ENCODE assay signal across 15 mouse cellular contexts in the genomic region with DNA sequence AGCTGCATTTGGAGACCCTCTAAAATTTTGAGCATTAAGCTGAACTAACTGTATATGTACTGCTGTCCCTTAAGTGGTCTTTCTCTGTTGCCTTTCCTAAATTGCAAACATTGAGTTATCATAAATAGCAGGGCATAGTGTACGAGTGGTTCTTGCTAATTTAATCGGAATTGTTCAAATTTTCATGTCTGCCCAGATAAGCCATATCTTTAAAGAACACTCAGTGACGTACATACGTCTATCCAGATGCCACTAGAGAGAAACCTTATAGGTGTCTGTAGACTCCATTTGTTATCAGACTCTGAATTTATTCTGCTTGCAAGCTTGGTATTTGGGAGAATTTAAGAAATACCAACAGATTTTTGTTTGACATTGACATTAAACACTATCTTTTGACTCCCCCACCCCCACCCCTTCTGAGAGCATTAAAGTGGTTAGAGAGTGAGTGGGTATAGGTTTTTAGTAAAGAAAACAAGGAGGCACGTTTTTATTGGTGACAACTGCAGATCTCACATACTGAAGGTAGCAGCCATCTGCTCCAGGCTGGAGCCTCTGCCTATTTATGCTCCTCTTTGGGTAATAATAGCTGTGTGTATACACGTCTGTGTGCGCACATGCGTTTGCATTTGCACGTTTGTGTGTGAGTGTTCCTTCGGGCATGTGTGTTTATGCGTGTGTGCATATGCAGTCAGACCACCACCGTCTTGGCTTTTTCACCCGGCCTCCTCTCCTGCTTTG. TPM values are rescaled to one million over a fixed set of nuclear protein-coding genes. Genes with fewer than 3 reads are reported as not detected.
A peak's percentile ranks its signal among the peaks of the same experiment; 100 is the strongest.
DNase-seq lines count a peak whose midpoint lies in the region; ATAC-seq and TF ChIP-seq lines count a peak whose summit lies in the region.
"Had no signal": no experiment of that assay in that cellular context is flagged by ENCODE, and none has a peak within 500 bp of the region (broad histone marks: within the 10 kb centered on the region; RNA-seq: fewer than 3 reads in every experiment).

No protein-coding gene starts in this region.

- H3K27me3 ChIP-seq in heart, embryonic 15.5 days, result no peaks in the 10 kb centered on the region
- no peaks in the 10 kb centered on the region for H3K27me3 ChIP-seq in stomach, embryonic 15.5 days (replicated peaks)
- H3K27me3 ChIP-seq in stomach, postnatal 0 days (ENCODE audit: control insufficient read depth, insufficient read depth, low read length), result no peaks in the 10 kb centered on the region
- H3K27me3 ChIP-seq: embryonic facial prominence, embryonic 13.5 days; hindbrain, embryonic 15.5 days; limb, embryonic 15.5 days; neural tube, embryonic 12.5 days had no signal

- H3K27ac ChIP-seq in heart, embryonic 15.5 days, result peak overlapping the region; percentile 79
- no peak overlapping the region for H3K27ac ChIP-seq in stomach, embryonic 15.5 days
- H3K27ac ChIP-seq in stomach, postnatal 0 days (replicated peaks), result no peak overlapping the region
- H3K27ac ChIP-seq: embryonic facial prominence, embryonic 13.5 days; hindbrain, embryonic 15.5 days; limb, embryonic 15.5 days; neural tube, embryonic 12.5 days had no signal

- no peaks in the 10 kb centered on the region for H3K9me3 ChIP-seq in heart, embryonic 15.5 days (replicated peaks)
- no peaks in the 10 kb centered on the region for H3K9me3 ChIP-seq in stomach, embryonic 15.5 days
- 0 out of 2 replicates have a peak, but pooled peaks cover 3% of the 10 kb centered on the region for H3K9me3 ChIP-seq in stomach, postnatal 0 days (ENCODE audit: control insufficient read depth, low read length)
- H3K9me3 ChIP-seq: embryonic facial prominence, embryonic 13.5 days; hindbrain, embryonic 15.5 days; limb, embryonic 15.5 days; neural tube, embryonic 12.5 days had no signal

- ATAC-seq in heart, embryonic 15.5 days (replicated peaks; ENCODE audit: insufficient number of reproducible peaks, insufficient read depth, low FRiP score, low read depth), result no peak
- ATAC-seq in stomach, embryonic 15.5 days (ENCODE audit: insufficient read depth, low FRiP score, low read depth), result peak; percentile 74; the same call in 1 of the 2 replicates
- ATAC-seq in stomach, postnatal 0 days (ENCODE audit: low FRiP score, low TSS enrichment), result no peak
- peak; percentile 74 for ATAC-seq in erythroblast, adult 5-6 weeks (replicated peaks; ENCODE audit: low FRiP score, poor library complexity, severe bottlenecking)
- peak; percentile 74 for ATAC-seq in megakaryocyte-erythroid progenitor cell, adult 5-6 weeks (replicated peaks; ENCODE audit: low FRiP score, low TSS enrichment, poor library complexity, severe bottlenecking)
- ATAC-seq: midbrain, embryonic 16.5 days had no signal

- no peak overlapping the region for H3K4me3 ChIP-seq in heart, embryonic 15.5 days
- H3K4me3 ChIP-seq in stomach, embryonic 15.5 days (replicated peaks), result no peak overlapping the region
- no peak overlapping the region for H3K4me3 ChIP-seq in stomach, postnatal 0 days (ENCODE audit: low read depth, low read length)
- H3K4me3 ChIP-seq: embryonic facial prominence, embryonic 13.5 days; hindbrain, embryonic 15.5 days; limb, embryonic 15.5 days; neural tube, embryonic 12.5 days had no signal

- no peak for DNase-seq in heart, adult 11 months
- no peak for DNase-seq in stomach, postnatal 0 days (ENCODE audit: low spot score)
- DNase-seq in thymus, postnatal 0 days (ENCODE audit: low spot score), result no peak
- no peak for DNase-seq in ovary, postnatal 10 days (ENCODE audit: low spot score)
- DNase-seq: cerebellum, postnatal 25 days; kidney, adult 8-10 months had no signal

- no peak for TF ChIP-seq CTCF in stomach, postnatal 0 days (IDR thresholded peaks at IDR 0.05; ENCODE audit: low read depth)

- H3K4me2 ChIP-seq in heart, embryonic 15.5 days, result no peak overlapping the region
- H3K4me2 ChIP-seq in stomach, embryonic 15.5 days, result no peak overlapping the region
- H3K4me2 ChIP-seq in stomach, postnatal 0 days (replicated peaks; ENCODE audit: low read depth), result no peak overlapping the region
- H3K4me2 ChIP-seq: embryonic facial prominence, embryonic 13.5 days; hindbrain, embryonic 15.5 days; limb, embryonic 15.5 days; neural tube, embryonic 12.5 days had no signal

- H3K4me1 ChIP-seq in heart, embryonic 15.5 days (replicated peaks), result peaks cover 56% of the 10 kb centered on the region
- H3K4me1 ChIP-seq in stomach, embryonic 15.5 days, result 0 out of 2 replicates have a peak, but pooled peaks cover 10% of the 10 kb centered on the region
- no peaks in the 10 kb centered on the region; the same call in 1 of the 2 replicates for H3K4me1 ChIP-seq in stomach, postnatal 0 days (replicated peaks; ENCODE audit: control insufficient read depth, insufficient read depth)

- no peak for TF ChIP-seq EP300 in stomach, postnatal 0 days (optimal IDR thresholded peaks at IDR 0.05)

- H3K36me3 ChIP-seq in heart, embryonic 15.5 days, result peaks cover 5% of the 10 kb centered on the region; the same call in 1 of the 2 replicates
- peaks cover 10% of the 10 kb centered on the region for H3K36me3 ChIP-seq in stomach, embryonic 15.5 days
- peaks cover 2% of the 10 kb centered on the region; the same call in 1 of the 2 replicates for H3K36me3 ChIP-seq in stomach, postnatal 0 days (ENCODE audit: control insufficient read depth, insufficient read depth, low read length)

- WGBS in heart, embryonic 15.5 days, result 62% methylated on average over 13 of the region's 13 CpGs
- 66% methylated on average over 13 of the region's 13 CpGs for WGBS in stomach, embryonic 15.5 days
- 70% methylated on average over 13 of the region's 13 CpGs for WGBS in stomach, postnatal 0 days

- no peak overlapping the region for H3K9ac ChIP-seq in heart, embryonic 15.5 days
- no peak overlapping the region for H3K9ac ChIP-seq in stomach, embryonic 15.5 days
- H3K9ac ChIP-seq in stomach, postnatal 0 days (ENCODE audit: low read length), result no peak overlapping the region
- H3K9ac ChIP-seq: embryonic facial prominence, embryonic 13.5 days; hindbrain, embryonic 15.5 days; limb, embryonic 15.5 days; neural tube, embryonic 12.5 days had no signal

RNA-seq across cellular contexts. Expression of a gene that starts 58.9 kb away (rescaled TPM):
- 13.9 and 16.5 TPM in 2 replicates for polyA plus RNA-seq in heart, embryonic 15.5 days (2015; fragmentation: Nextera tagmentation; extraction: Ambion mirVana)
- 16.1 and 17.3 TPM in 2 replicates for polyA plus RNA-seq in stomach, embryonic 15.5 days (2015; fragmentation: Nextera tagmentation; extraction: Ambion mirVana)
- 6.5 and 6.8 TPM in 2 replicates for polyA plus RNA-seq in stomach, postnatal 0 days (2015; fragmentation: Nextera tagmentation; extraction: Ambion mirVana)
- total RNA-seq in erythroblast, adult 5-6 weeks (2015; ENCODE audit: low replicate concordance), result 17.1 and 19.6 TPM in 2 replicates
- 13.5 and 16.0 TPM in 2 replicates for total RNA-seq in erythroblast, adult 5-6 weeks (2017; ENCODE audit: low replicate concordance)
- 40.8 and 53.2 TPM in 2 replicates for total RNA-seq in megakaryocyte-erythroid progenitor cell, adult 5-6 weeks (2014; fragmentation: Nextera tagmentation)
- 21.4 and 27.0 TPM in 2 replicates for total RNA-seq in megakaryocyte-erythroid progenitor cell, adult 5-6 weeks (2017)
- 7.3 and 8.5 TPM in 2 replicates for polyA plus RNA-seq in thymus, postnatal 0 days (2015; fragmentation: Nextera tagmentation; extraction: Ambion mirVana)

Comparison
In these comparisons a context has a peak if more than half of its experiments do, and no peak if none do; other contexts are left out.
1. ATAC-seq: peak in stomach, embryonic 15.5 days (single experiment), erythroblast, adult 5-6 weeks (single experiment) and megakaryocyte-erythroid progenitor cell, adult 5-6 weeks (single experiment); none in heart, embryonic 15.5 days (single experiment) and stomach, postnatal 0 days (single experiment).